Mouse (Mus musculus): ENCODE results near the gene Lzts2. TPM values are rescaled to one million over a fixed set of nuclear protein-coding genes. Genes with fewer than 3 reads are reported as not detected.
A peak's percentile ranks its signal among the peaks of the same experiment; 100 is the strongest.
"Not testable (repeated sequence)": the region's sequence is repeated elsewhere in the genome, so short reads cannot be mapped to it uniquely, and the experiment has no call there.

Gene Lzts2
- polyA plus RNA-seq, 1 experiment from 2014 or later, result 63.2 TPM

DNA sequence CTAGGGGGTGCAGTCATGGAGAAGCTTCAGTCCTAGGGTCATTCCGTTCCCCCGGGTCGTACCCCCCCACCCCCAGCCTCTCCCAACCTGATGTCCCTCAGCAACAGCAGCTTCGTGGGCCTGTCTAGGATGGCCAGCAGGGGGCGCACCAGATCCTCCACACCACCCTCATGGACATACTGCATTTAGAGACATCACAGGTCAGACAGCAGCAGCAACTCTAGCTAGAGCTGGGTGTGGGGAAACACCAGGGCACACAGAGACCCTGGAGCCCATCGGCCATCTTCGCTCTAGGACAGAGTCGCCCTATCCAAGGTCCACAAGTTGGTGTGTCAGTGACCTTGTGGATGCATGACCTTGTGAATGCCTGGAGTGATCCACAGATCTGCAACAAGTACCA is 15.9 kb downstream of the Lzts2 start:
- Histone ChIP-seq H3K4me1 (replicated peaks) (peaks cover 41% of the 10 kb centered on the region), H3K9ac (no peak overlapping the region), H3K36me3 (peaks cover 14% of the 10 kb centered on the region), H3K4me3 (replicated peaks) (no peak overlapping the region), H3K27me3 (replicated peaks) (no peaks in the 10 kb centered on the region), H3K27ac (no peak overlapping the region), H3K4me2 (replicated peaks) (no peak overlapping the region), H3K9me3 (no peaks in the 10 kb centered on the region)
- 0 out of 2 replicates have a peak, but pooled peaks have one; percentile 2 for ATAC-seq
- WGBS, result 28% methylated on average over 8 of the region's 8 CpGs

- Histone ChIP-seq H3K9ac (no peak overlapping the region), H3K4me2 (replicated peaks) (peak overlapping the region; percentile 50), H3K4me3 (replicated peaks) (peak overlapping the region; percentile 13), H3K27me3 (replicated peaks) (no peaks in the 10 kb centered on the region), H3K4me1 (replicated peaks) (peaks cover 41% of the 10 kb centered on the region), H3K9me3 (no peaks in the 10 kb centered on the region), H3K36me3 (peaks cover 6% of the 10 kb centered on the region), H3K27ac (no peak overlapping the region)
- 41% methylated on average over 20 of the region's 20 CpGs for WGBS
- ATAC-seq, result peak; percentile 18; the same call in 1 of the 2 replicates
Measured at GRCm38 (mm10) chr19:45030746-45031693, 16.8 kb downstream of the Lzts2 start.

DNA sequence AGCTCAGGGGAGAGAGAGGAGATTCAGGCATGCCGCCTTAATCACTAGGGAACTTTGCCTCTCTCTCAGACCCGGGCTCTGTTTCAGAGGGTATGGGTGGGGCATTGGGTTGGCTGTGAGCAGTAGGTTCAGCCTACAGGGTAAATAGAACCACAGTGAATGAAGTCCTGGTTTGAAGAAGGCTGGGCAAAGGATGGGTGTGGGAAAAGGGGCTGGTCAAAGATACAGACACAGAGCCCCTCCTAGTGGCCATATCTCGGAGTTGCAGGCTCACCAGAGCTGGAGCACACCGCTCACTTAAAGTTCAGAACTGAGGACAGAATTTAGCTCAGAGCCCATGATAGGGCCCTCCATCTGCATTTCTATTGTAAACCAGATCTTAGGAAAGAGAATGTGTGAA is 17.6 kb downstream of the Lzts2 start:
- H3K4me3 ChIP-seq (replicated peaks), result no peak overlapping the region
- no peak overlapping the region for H3K27ac ChIP-seq
- H3K36me3 ChIP-seq, result no peaks in the 10 kb centered on the region
- H3K27me3 ChIP-seq (replicated peaks), result no peaks in the 10 kb centered on the region
- 21% methylated on average over 4 of the region's 4 CpGs for WGBS
- H3K9me3 ChIP-seq, result no peaks in the 10 kb centered on the region
- H3K4me2 ChIP-seq (replicated peaks), result no peak overlapping the region
- H3K9ac ChIP-seq, result no peak overlapping the region
- H3K4me1 ChIP-seq (replicated peaks), result peaks cover 37% of the 10 kb centered on the region
- ATAC-seq, result peak; percentile 56

DNA sequence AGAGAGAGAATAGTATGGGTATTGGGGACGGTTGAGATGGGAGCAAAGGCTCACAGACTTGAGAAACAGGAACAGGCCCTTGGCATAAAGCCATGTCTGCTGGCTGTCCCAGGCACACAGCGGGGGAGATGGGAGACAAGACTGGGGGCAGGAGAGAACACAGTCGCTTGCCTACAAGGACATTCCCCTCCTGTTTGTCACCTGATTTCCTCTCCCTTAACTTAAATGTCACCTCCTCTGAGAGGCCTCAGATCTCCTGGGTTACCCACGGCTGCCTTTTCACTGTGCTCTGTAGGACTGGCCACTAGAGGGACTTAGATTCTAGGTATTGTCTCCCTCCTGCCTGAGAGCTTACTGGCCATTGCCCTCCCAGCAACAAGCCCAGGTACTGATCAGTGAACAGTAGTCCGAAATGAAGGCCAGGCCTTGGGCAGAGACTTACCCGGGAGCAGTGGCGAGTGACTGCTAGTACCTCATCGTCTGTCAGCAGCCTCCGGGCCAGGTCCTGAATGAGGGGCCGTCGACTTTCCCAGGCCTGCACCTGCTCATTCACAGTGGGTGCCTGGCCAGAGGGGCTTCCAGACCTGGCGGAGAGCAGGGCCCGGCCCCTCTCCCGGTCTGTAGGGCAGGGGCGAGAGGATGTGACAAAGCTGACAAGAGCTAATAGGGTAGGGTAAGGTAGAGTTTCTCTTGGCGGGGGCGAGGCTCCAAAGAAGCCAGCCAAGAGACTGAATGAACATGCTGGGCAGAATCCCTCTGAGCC is 18.5 kb downstream of the Lzts2 start:
- no peaks in the 10 kb centered on the region for H3K36me3 ChIP-seq

GRCm38 (mm10) chr19:45036867-45037266 is 22.7 kb downstream of the Lzts2 start:
- H3K9me3 ChIP-seq, result no peaks in the 10 kb centered on the region
- H3K4me3 ChIP-seq (replicated peaks), result no peak overlapping the region
- 32% methylated on average over 16 of the region's 16 CpGs for WGBS
- H3K36me3 ChIP-seq, result no peaks in the 10 kb centered on the region
- peaks cover 12% of the 10 kb centered on the region for H3K4me1 ChIP-seq (replicated peaks)
- H3K4me2 ChIP-seq (replicated peaks), result no peak overlapping the region
- peaks cover 8% of the 10 kb centered on the region for H3K27me3 ChIP-seq (replicated peaks)
- no peak for ATAC-seq
- no peak overlapping the region for H3K27ac ChIP-seq
- H3K9ac ChIP-seq, result no peak overlapping the region

More for the DNA sequence above, 18.5 kb downstream of the Lzts2 start:
- no peak for ATAC-seq
- H3K9ac ChIP-seq, result no peak overlapping the region
- no peak overlapping the region for H3K27ac ChIP-seq
- no peaks in the 10 kb centered on the region for H3K27me3 ChIP-seq (replicated peaks)
- no peak overlapping the region for H3K4me2 ChIP-seq (replicated peaks)
- H3K4me1 ChIP-seq (replicated peaks), result peaks cover 32% of the 10 kb centered on the region
- no peaks in the 10 kb centered on the region for H3K9me3 ChIP-seq
- H3K4me3 ChIP-seq (replicated peaks), result no peak overlapping the region
- WGBS, result 52% methylated on average over 17 of the region's 17 CpGs

DNA sequence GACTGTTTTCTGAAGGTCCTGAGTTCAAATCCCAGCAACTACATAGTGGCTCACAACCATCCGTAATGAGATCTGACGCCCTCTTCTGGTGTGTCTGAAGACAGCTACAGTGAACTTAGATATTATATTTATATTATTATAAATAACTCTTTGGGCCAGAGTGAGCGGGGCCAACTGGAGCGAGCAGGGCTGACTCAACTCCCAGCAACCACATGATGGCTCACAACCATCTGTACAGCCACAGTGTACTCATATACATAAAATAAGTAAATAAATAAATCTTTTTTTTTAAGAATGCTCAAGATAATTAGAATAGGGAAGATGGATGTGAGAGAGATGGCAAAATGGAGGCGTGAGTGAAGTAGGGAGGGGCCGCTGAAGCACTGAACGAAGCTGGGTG is 24.0 kb downstream of the Lzts2 start:
- not testable (repeated sequence) for H3K9ac ChIP-seq; H3K36me3 ChIP-seq; H3K27me3 ChIP-seq (replicated peaks); ATAC-seq; H3K4me1 ChIP-seq (replicated peaks); H3K4me3 ChIP-seq (replicated peaks); H3K27ac ChIP-seq; H3K4me2 ChIP-seq (replicated peaks); H3K9me3 ChIP-seq
- 82% methylated on average over 7 of the region's 7 CpGs for WGBS

DNA sequence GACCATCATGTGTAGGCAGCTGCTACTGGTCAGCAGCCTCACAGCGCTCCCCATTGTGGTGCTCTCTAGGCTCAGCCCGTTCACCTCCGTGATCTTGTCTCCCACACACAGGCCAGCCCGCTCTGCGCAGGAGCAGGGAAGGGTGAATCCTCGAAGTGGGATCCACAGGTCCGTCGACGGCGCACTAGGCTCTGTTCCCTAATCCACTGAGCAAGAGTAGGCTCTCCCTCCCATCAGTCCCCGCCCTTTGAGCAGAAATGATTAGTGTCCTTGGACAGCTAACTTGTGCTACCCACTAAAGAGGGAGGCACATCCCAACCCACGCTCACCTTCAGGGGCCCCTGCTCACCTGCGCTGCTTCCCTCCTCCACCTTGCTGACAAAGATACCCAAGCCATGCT is 26.0 kb downstream of the Lzts2 start:
- Histone ChIP-seq H3K27me3 (replicated peaks) (peaks cover 9% of the 10 kb centered on the region), H3K36me3 (no peaks in the 10 kb centered on the region), H3K4me2 (replicated peaks) (no peak overlapping the region), H3K9ac (no peak overlapping the region), H3K4me1 (replicated peaks) (no peaks in the 10 kb centered on the region), H3K4me3 (replicated peaks) (no peak overlapping the region), H3K27ac (no peak overlapping the region), H3K9me3 (no peaks in the 10 kb centered on the region)
- no peak for ATAC-seq
- WGBS, result 40% methylated on average over 13 of the region's 13 CpGs

DNA sequence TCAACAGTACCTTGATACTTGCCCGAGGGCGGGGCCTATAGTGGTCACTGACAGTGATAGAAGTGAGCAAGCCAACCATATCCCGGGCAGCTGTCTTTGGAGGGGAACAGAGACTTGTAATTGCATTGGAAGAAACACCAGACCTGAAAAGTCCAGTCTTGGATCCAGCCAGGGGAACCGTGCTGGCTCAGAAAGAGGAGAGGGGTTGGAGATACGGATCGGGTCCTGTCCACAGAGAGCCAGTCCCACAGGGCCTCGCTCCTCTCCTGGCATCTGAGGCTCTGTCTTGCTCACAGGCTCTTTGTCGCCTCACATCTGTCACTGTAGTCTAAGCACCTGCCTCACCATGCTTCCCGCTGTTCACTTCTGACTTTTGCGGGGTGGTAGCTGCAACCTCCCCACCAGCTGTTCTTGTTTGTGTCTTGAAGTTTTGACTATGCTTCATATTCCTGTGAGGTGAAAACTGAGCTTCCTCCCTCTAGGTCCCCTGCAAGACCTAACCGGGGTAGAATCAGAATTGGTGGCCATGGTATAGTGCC is 30.2 kb downstream of the Lzts2 start:
- WGBS, result 64% methylated on average over 11 of the region's 11 CpGs

DNA sequence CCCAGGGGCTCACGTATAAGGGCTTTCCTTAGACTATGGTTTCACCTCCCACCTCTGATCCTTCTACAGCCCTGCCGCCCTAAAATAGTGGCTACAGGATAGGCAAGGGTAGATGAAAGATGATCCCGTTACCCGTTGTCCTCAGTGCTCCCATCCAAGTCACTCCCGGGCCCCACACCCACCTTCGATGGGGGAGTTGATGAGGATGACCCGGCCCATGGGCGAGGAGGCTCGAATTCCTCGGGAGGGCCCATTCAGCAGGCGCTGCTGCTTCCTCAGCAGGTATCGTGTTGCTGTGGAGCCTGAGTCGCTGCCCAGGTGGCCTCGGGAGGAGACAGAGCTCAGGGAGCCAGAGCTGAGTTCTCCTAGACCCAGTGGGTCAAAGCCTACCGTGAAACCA is 31.0 kb downstream of the Lzts2 start:
- Histone ChIP-seq H3K36me3 (no peaks in the 10 kb centered on the region), H3K9me3 (no peaks in the 10 kb centered on the region), H3K27me3 (replicated peaks) (peaks cover 12% of the 10 kb centered on the region), H3K27ac (no peak overlapping the region), H3K4me2 (replicated peaks) (no peak overlapping the region), H3K4me3 (replicated peaks) (no peak overlapping the region), H3K9ac (no peak overlapping the region), H3K4me1 (replicated peaks) (peaks cover 26% of the 10 kb centered on the region)
- WGBS, result 43% methylated on average over 15 of the region's 15 CpGs
- ATAC-seq, result no peak

More for the DNA sequence above, 30.2 kb downstream of the Lzts2 start:
- Histone ChIP-seq H3K4me1 (replicated peaks) (peaks cover 26% of the 10 kb centered on the region), H3K36me3 (no peaks in the 10 kb centered on the region), H3K4me3 (replicated peaks) (no peak overlapping the region), H3K9me3 (no peaks in the 10 kb centered on the region), H3K27me3 (replicated peaks) (peaks cover 12% of the 10 kb centered on the region), H3K4me2 (replicated peaks) (no peak overlapping the region), H3K9ac (no peak overlapping the region), H3K27ac (no peak overlapping the region)
- no peak for ATAC-seq

DNA sequence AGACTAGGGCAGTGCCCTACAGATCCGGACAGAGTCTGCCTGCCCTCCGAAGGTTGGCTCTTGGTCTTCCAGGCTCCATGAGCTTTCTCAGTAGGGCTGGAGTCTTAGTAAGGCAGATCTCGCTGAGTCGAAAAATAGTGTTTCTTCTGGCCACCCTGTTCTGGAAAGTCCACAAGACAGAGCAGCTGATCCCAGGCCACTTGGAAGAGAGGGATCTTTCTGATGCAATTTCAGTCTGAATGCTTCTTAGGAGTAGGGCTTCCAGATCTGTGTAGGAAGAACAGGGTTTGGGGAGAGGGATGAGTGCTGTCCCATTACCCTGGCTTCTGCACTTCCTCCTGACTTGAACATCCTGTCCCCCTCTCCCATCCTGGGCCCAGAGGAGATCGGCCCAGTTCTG is 31.4 kb downstream of the Lzts2 start, which contains the start of gene Pdzd7:
Pdzd7 (minus strand) TSS at position 67 of the 400 bp plus-strand sequence.
- Histone ChIP-seq H3K9me3 (no peaks in the 10 kb centered on the region), H3K9ac (peak within 1 kb of the TSS; percentile 43), H3K36me3 (no peaks in the 10 kb centered on the region), H3K4me2 (replicated peaks) (peak within 1 kb of the TSS; percentile 77), H3K27me3 (replicated peaks) (peaks cover 8% of the 10 kb centered on the region; the same call in 1 of the 2 replicates), H3K4me1 (replicated peaks) (peaks cover 26% of the 10 kb centered on the region), H3K27ac (no peak within 1 kb of the TSS), H3K4me3 (replicated peaks) (peak within 1 kb of the TSS; percentile 46)
- ATAC-seq, result no peak
- WGBS, result 74% methylated on average over 5 of the region's 5 CpGs

GRCm38 (mm10) chr19:45046523-45047321 is 32.5 kb downstream of the Lzts2 start:
- H3K9me3 ChIP-seq, result no peaks in the 10 kb centered on the region
- H3K4me3 ChIP-seq (replicated peaks), result peak overlapping the region; percentile 46
- under 1% methylated on average over 34 of the region's 34 CpGs for WGBS
- ATAC-seq, result peak; percentile 75
- H3K36me3 ChIP-seq, result no peaks in the 10 kb centered on the region
- peak overlapping the region; percentile 84 for H3K27ac ChIP-seq
- peak overlapping the region; percentile 77 for H3K4me2 ChIP-seq (replicated peaks)
- peaks cover 26% of the 10 kb centered on the region for H3K4me1 ChIP-seq (replicated peaks)
- H3K9ac ChIP-seq, result peak overlapping the region; percentile 43
- peaks cover 7% of the 10 kb centered on the region; the same call in 1 of the 2 replicates for H3K27me3 ChIP-seq (replicated peaks)

Data from intestine, embryonic 15.5 days (tissue).